ENCODE assay signal across 9 mouse cellular contexts in the genomic region with DNA sequence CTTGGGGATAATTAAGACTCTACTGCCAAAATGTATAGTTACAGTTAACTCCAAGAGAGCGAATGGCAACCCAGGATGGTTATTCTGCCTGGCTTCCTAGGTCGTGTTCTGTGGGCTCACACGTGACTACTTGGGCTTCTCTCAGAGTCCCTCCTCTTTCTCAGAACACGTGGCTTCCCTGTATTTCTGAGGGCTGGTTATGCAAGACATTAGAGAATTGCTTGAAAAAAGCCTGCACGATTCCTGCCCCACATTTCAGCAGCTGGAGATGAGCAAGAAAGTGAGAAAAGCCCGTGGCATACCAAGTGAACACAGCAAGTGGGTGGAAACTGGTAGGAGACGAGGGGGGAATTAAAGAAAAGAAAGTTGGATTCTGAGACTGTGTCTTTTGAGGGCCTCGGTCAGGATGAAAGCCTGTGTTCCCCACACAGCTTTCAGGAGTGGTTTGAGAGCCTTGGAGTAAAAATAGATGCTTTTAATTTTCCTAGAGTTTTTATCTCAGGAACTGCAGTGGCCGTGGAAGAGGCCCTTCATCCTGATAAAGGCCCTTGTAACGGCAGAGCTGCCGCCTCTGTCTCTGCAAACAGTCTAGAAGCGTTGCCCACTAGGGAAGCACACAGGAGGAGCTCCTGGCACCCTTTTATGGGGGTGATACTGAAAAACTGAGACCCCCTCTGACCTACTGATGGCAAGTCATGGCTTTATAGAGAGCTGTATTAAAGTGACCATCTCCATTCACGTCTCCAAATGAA. TPM values are rescaled to one million over a fixed set of nuclear protein-coding genes. Genes with fewer than 3 reads are reported as not detected.
DNase-seq lines count a peak whose midpoint lies in the region; ATAC-seq and TF ChIP-seq lines count a peak whose summit lies in the region.
"Had no signal": no experiment of that assay in that cellular context is flagged by ENCODE, and none has a peak within 500 bp of the region (broad histone marks: within the 10 kb centered on the region; RNA-seq: fewer than 3 reads in every experiment).

No protein-coding gene starts in this region.

- H3K4me1 ChIP-seq in midbrain, embryonic 14.5 days (ENCODE audit: control insufficient read depth, insufficient read depth, low read length), result peaks cover 9% of the 10 kb centered on the region
- H3K4me1 ChIP-seq in midbrain, embryonic 10.5 days, result peaks cover 20% of the 10 kb centered on the region
- 0 out of 2 replicates have a peak, but pooled peaks cover 3% of the 10 kb centered on the region for H3K4me1 ChIP-seq in stomach, postnatal 0 days (replicated peaks; ENCODE audit: control insufficient read depth, insufficient read depth)

- H3K4me2 ChIP-seq in midbrain, embryonic 14.5 days (ENCODE audit: low read length), result no peak overlapping the region
- no peak overlapping the region for H3K4me2 ChIP-seq in stomach, postnatal 0 days (replicated peaks; ENCODE audit: low read depth)

- H3K36me3 ChIP-seq in midbrain, embryonic 14.5 days (ENCODE audit: control insufficient read depth, insufficient read depth, low read length), result peaks cover 16% of the 10 kb centered on the region
- peaks cover 28% of the 10 kb centered on the region for H3K36me3 ChIP-seq in midbrain, embryonic 10.5 days
- H3K36me3 ChIP-seq in stomach, postnatal 0 days (ENCODE audit: control insufficient read depth, insufficient read depth, low read length), result 0 out of 2 replicates have a peak, but pooled peaks cover 2% of the 10 kb centered on the region

- TF ChIP-seq CTCF in stomach, postnatal 0 days (IDR thresholded peaks at IDR 0.05; ENCODE audit: low read depth), result no peak

- H3K4me3 ChIP-seq in midbrain, embryonic 14.5 days (replicated peaks; ENCODE audit: low read depth, low read length), result no peak overlapping the region
- no peak overlapping the region for H3K4me3 ChIP-seq in midbrain, embryonic 10.5 days
- no peak overlapping the region for H3K4me3 ChIP-seq in stomach, postnatal 0 days (ENCODE audit: low read depth, low read length)

- intact Hi-C loops in left cerebral cortex, postnatal 36 days (cut with DNase I), result loop anchor here (1.0 kb wide), 1 partner anchor 21 kb away; a partner anchor contains a TSS

- no peak for ATAC-seq in midbrain, embryonic 14.5 days (ENCODE audit: low FRiP score, low TSS enrichment)
- no peak for ATAC-seq in stomach, postnatal 0 days (ENCODE audit: low FRiP score, low TSS enrichment)
- ATAC-seq in CD4-positive, CD25-positive, alpha-beta regulatory T cell, adult 4 months, result no peak
- ATAC-seq: activated CD4-positive, CD25-positive, alpha-beta regulatory T cell, adult 4 months had no signal

- WGBS in midbrain, embryonic 14.5 days, result 62% methylated on average over 13 of the region's 13 CpGs
- 77% methylated on average over 13 of the region's 13 CpGs for WGBS in midbrain, embryonic 10.5 days
- WGBS in stomach, postnatal 0 days, result 65% methylated on average over 13 of the region's 13 CpGs

- no peak for DNase-seq in midbrain, embryonic 14.5 days
- DNase-seq in midbrain, embryonic 10.5 days (ENCODE audit: low spot score), result no peak
- DNase-seq in frontal cortex, adult 2 months (ENCODE audit: extremely low spot score in 1 of 2, low spot score in 1 of 2), result peak; percentile 89
- DNase-seq in left cerebral cortex, postnatal 36 days (ENCODE audit: low spot score in 2 of 2), result peak; percentile 76 to 81
- DNase-seq in right cerebral cortex, postnatal 25 days, result peak; percentile 72
- DNase-seq in urinary bladder, adult 2 months (ENCODE audit: low spot score), result no peak
- no peak for DNase-seq in stomach, postnatal 0 days (ENCODE audit: low spot score)

- H3K27me3 ChIP-seq in midbrain, embryonic 14.5 days (ENCODE audit: control insufficient read depth, insufficient read depth, low read length), result no peaks in the 10 kb centered on the region
- peaks cover 11% of the 10 kb centered on the region for H3K27me3 ChIP-seq in midbrain, embryonic 10.5 days (ENCODE audit: low read depth, poor library complexity, severe bottlenecking)
- no peaks in the 10 kb centered on the region for H3K27me3 ChIP-seq in stomach, postnatal 0 days (ENCODE audit: control insufficient read depth, insufficient read depth, low read length)

- H3K27ac ChIP-seq in midbrain, embryonic 14.5 days (replicated peaks; ENCODE audit: low read depth, low read length), result 0 out of 2 replicates have a peak overlapping the region, but pooled peaks have one; percentile 21
- no peak overlapping the region for H3K27ac ChIP-seq in midbrain, embryonic 10.5 days (replicated peaks)
- H3K27ac ChIP-seq in stomach, postnatal 0 days (replicated peaks), result no peak overlapping the region

- no peaks in the 10 kb centered on the region for H3K9me3 ChIP-seq in midbrain, embryonic 14.5 days (ENCODE audit: control insufficient read depth, low read length)
- no peaks in the 10 kb centered on the region for H3K9me3 ChIP-seq in midbrain, embryonic 10.5 days (replicated peaks)
- no peaks in the 10 kb centered on the region for H3K9me3 ChIP-seq in stomach, postnatal 0 days (ENCODE audit: control insufficient read depth, low read length)

- no peak for TF ChIP-seq EP300 in stomach, postnatal 0 days (optimal IDR thresholded peaks at IDR 0.05)

- no peak overlapping the region for H3K9ac ChIP-seq in midbrain, embryonic 14.5 days (replicated peaks; ENCODE audit: low read length)
- no peak overlapping the region for H3K9ac ChIP-seq in stomach, postnatal 0 days (ENCODE audit: low read length)

RNA-seq across cellular contexts. Expression of a gene that starts 21.6 kb away (rescaled TPM):
- polyA plus RNA-seq in midbrain, embryonic 14.5 days (2014; fragmentation: Nextera tagmentation; extraction: Ambion mirVana), result 9.0 and 10.7 TPM in 2 replicates
- polyA plus RNA-seq in midbrain, embryonic 10.5 days (2016; fragmentation: Nextera tagmentation; extraction: Ambion mirVana), result 0.15 and 0.24 TPM in 2 replicates
- polyA plus RNA-seq in frontal cortex, adult 2 months (2012; rRNA removed), result 35.4 and 41.3 TPM in 2 replicates
- total RNA-seq in left cerebral cortex, postnatal 36 days (2021), result 10 to 100 TPM; 51.6 to 58.0 TPM
- not detected in 2 replicates for polyA plus RNA-seq in urinary bladder, adult 2 months (2012; rRNA removed)
- 0.53 and 0.58 TPM in 2 replicates for polyA plus RNA-seq in stomach, postnatal 0 days (2015; fragmentation: Nextera tagmentation; extraction: Ambion mirVana)
- under 1 TPM in 1 of 2 experiments, not detected in 1; 0.36 TPM for polyA plus RNA-seq in CD4-positive, CD25-positive, alpha-beta regulatory T cell, adult 4 months (2017; shearing (Covaris generic))

RNA-seq across cellular contexts. Expression of a gene that starts 21.8 kb away (rescaled TPM):
- polyA plus RNA-seq in midbrain, embryonic 14.5 days (2014; fragmentation: Nextera tagmentation; extraction: Ambion mirVana), result 42.5 and 61.0 TPM in 2 replicates
- polyA plus RNA-seq in midbrain, embryonic 10.5 days (2016; fragmentation: Nextera tagmentation; extraction: Ambion mirVana), result 33.2 and 35.5 TPM in 2 replicates
- 76.1 and 78.2 TPM in 2 replicates for polyA plus RNA-seq in frontal cortex, adult 2 months (2012; rRNA removed)
- 10 to 100 TPM; 82.2 to 93.0 TPM for total RNA-seq in left cerebral cortex, postnatal 36 days (2021)
- 46.4 and 52.3 TPM in 2 replicates for polyA plus RNA-seq in urinary bladder, adult 2 months (2012; rRNA removed)
- 10.1 and 10.8 TPM in 2 replicates for polyA plus RNA-seq in stomach, postnatal 0 days (2015; fragmentation: Nextera tagmentation; extraction: Ambion mirVana)
- 10 to 100 TPM; 20.0 to 29.3 TPM for polyA plus RNA-seq in CD4-positive, CD25-positive, alpha-beta regulatory T cell, adult 4 months (2017; shearing (Covaris generic))

RNA-seq across cellular contexts. Expression of a gene that starts 52.5 kb away (rescaled TPM):
- polyA plus RNA-seq in midbrain, embryonic 14.5 days (2014; fragmentation: Nextera tagmentation; extraction: Ambion mirVana), result 9.1 and 13.5 TPM in 2 replicates
- polyA plus RNA-seq in midbrain, embryonic 10.5 days (2016; fragmentation: Nextera tagmentation; extraction: Ambion mirVana), result 0.14 and 0.75 TPM in 2 replicates
- polyA plus RNA-seq in frontal cortex, adult 2 months (2012; rRNA removed), result 26.0 and 31.8 TPM in 2 replicates
- 10 to 100 TPM; 37.7 to 40.2 TPM for total RNA-seq in left cerebral cortex, postnatal 36 days (2021)
- 0.13 and 0.19 TPM in 2 replicates for polyA plus RNA-seq in urinary bladder, adult 2 months (2012; rRNA removed)
- 0.72 and 0.74 TPM in 2 replicates for polyA plus RNA-seq in stomach, postnatal 0 days (2015; fragmentation: Nextera tagmentation; extraction: Ambion mirVana)
- polyA plus RNA-seq in CD4-positive, CD25-positive, alpha-beta regulatory T cell, adult 4 months (2017; shearing (Covaris generic)), result 1 to 10 TPM in 1 of 2 experiments, under 1 TPM in 1; 0.54 to 1.1 TPM

Comparison
In these comparisons a context has a peak if more than half of its experiments do, and no peak if none do; other contexts are left out.
1. DNase-seq: peak in frontal cortex, adult 2 months (2 of 2), left cerebral cortex, postnatal 36 days (2 of 2) and right cerebral cortex, postnatal 25 days (single experiment); none in midbrain, embryonic 14.5 days (single experiment), midbrain, embryonic 10.5 days (single experiment), urinary bladder, adult 2 months (single experiment) and stomach, postnatal 0 days (single experiment).